Mouse (Mus musculus): ENCODE measurements at regions not wholly inside any gene's neighbourhood (a gene's known extent, or its start where the extent isn't known, plus 50 kb on each side); places are given as distances from the start of the nearest gene placed in this dataset.
"Not testable (repeated sequence)": the region's sequence is repeated elsewhere in the genome, so short reads cannot be mapped to it uniquely, and the experiment has no call there.

- H3K4me2 ChIP-seq (ENCODE audit: low read depth, low read length); H3K27me3 ChIP-seq (ENCODE audit: control insufficient read depth, insufficient read depth, low read depth, low read length); H3K36me3 ChIP-seq (ENCODE audit: control insufficient read depth, insufficient read depth); ATAC-seq (ENCODE audit: low read depth); H3K27ac ChIP-seq (ENCODE audit: low read length); H3K9me3 ChIP-seq (replicated peaks; ENCODE audit: control insufficient read depth, low read length); H3K9ac ChIP-seq (ENCODE audit: low read depth, low read length); H3K4me1 ChIP-seq (ENCODE audit: control insufficient read depth, low read depth, low read length); H3K4me3 ChIP-seq (ENCODE audit: low read depth, low read length): not testable (repeated sequence)
- WGBS (ENCODE audit: insufficient replicate concordance), result 29% methylated on average over 8 of the region's 9 CpGs
Measured at GRCm38 (mm10) chr5:100271975-100272374, 112.4 kb upstream of the Tmem150c start.

GRCm38 (mm10) chr5:100270841-100271686, 111.5 kb upstream of the Tmem150c start:
- H3K9ac ChIP-seq (ENCODE audit: low read depth, low read length), result no peak overlapping the region
- H3K4me2 ChIP-seq (ENCODE audit: low read depth, low read length), result no peak overlapping the region
- no peaks in the 10 kb centered on the region for H3K27me3 ChIP-seq (ENCODE audit: control insufficient read depth, insufficient read depth, low read depth, low read length)
- H3K27ac ChIP-seq (ENCODE audit: low read length), result no peak overlapping the region
- 57% methylated on average over 12 of the region's 12 CpGs for WGBS (ENCODE audit: insufficient replicate concordance)
- ATAC-seq (ENCODE audit: low read depth), result no peak
- H3K4me3 ChIP-seq (ENCODE audit: low read depth, low read length), result no peak overlapping the region
- H3K9me3 ChIP-seq (replicated peaks; ENCODE audit: control insufficient read depth, low read length), result no peaks in the 10 kb centered on the region; the same call in none of the 2 replicates
- no peaks in the 10 kb centered on the region for H3K36me3 ChIP-seq (ENCODE audit: control insufficient read depth, insufficient read depth)
- no peaks in the 10 kb centered on the region for H3K4me1 ChIP-seq (ENCODE audit: control insufficient read depth, low read depth, low read length)

GRCm38 (mm10) chr5:100268111-100268878, 108.7 kb upstream of the Tmem150c start:
- no peak for ATAC-seq (ENCODE audit: low read depth)
- Histone ChIP-seq H3K27ac (ENCODE audit: low read length) (no peak overlapping the region), H3K4me3 (ENCODE audit: low read depth, low read length) (no peak overlapping the region), H3K36me3 (ENCODE audit: control insufficient read depth, insufficient read depth) (no peaks in the 10 kb centered on the region), H3K27me3 (ENCODE audit: control insufficient read depth, insufficient read depth, low read depth, low read length) (no peaks in the 10 kb centered on the region), H3K9ac (ENCODE audit: low read depth, low read length) (no peak overlapping the region), H3K9me3 (replicated peaks; ENCODE audit: control insufficient read depth, low read length) (no peaks in the 10 kb centered on the region; the same call in none of the 2 replicates), H3K4me1 (ENCODE audit: control insufficient read depth, low read depth, low read length) (no peaks in the 10 kb centered on the region), H3K4me2 (ENCODE audit: low read depth, low read length) (no peak overlapping the region)
- WGBS (ENCODE audit: insufficient replicate concordance), result 63% methylated on average over 8 of the region's 8 CpGs

GRCm38 (mm10) chr5:100266671-100267510, 107.3 kb upstream of the Tmem150c start:
- Histone ChIP-seq H3K4me3 (ENCODE audit: low read depth, low read length) (no peak overlapping the region), H3K27me3 (ENCODE audit: control insufficient read depth, insufficient read depth, low read depth, low read length) (no peaks in the 10 kb centered on the region), H3K9ac (ENCODE audit: low read depth, low read length) (no peak overlapping the region), H3K27ac (ENCODE audit: low read length) (no peak overlapping the region), H3K36me3 (ENCODE audit: control insufficient read depth, insufficient read depth) (no peaks in the 10 kb centered on the region), H3K9me3 (replicated peaks; ENCODE audit: control insufficient read depth, low read length) (no peaks in the 10 kb centered on the region; the same call in 1 of the 2 replicates), H3K4me1 (ENCODE audit: control insufficient read depth, low read depth, low read length) (no peaks in the 10 kb centered on the region), H3K4me2 (ENCODE audit: low read depth, low read length) (no peak overlapping the region)
- ATAC-seq (ENCODE audit: low read depth), result no peak
- 60% methylated on average over 17 of the region's 17 CpGs for WGBS (ENCODE audit: insufficient replicate concordance)

GRCm38 (mm10) chr5:100259803-100260693, 100.4 kb upstream of the Tmem150c start:
- Histone ChIP-seq H3K27ac (ENCODE audit: low read length) (no peak overlapping the region), H3K9ac (ENCODE audit: low read depth, low read length) (no peak overlapping the region), H3K4me3 (ENCODE audit: low read depth, low read length) (no peak overlapping the region), H3K9me3 (replicated peaks; ENCODE audit: control insufficient read depth, low read length) (no peaks in the 10 kb centered on the region), H3K4me1 (ENCODE audit: control insufficient read depth, low read depth, low read length) (no peaks in the 10 kb centered on the region), H3K36me3 (ENCODE audit: control insufficient read depth, insufficient read depth) (no peaks in the 10 kb centered on the region), H3K4me2 (ENCODE audit: low read depth, low read length) (no peak overlapping the region), H3K27me3 (ENCODE audit: control insufficient read depth, insufficient read depth, low read depth, low read length) (no peaks in the 10 kb centered on the region)
- WGBS (ENCODE audit: insufficient replicate concordance), result 49% methylated on average over 8 of the region's 8 CpGs
- ATAC-seq (ENCODE audit: low read depth), result no peak

- H3K9ac ChIP-seq (ENCODE audit: low read depth, low read length), result no peak overlapping the region
- no peak for ATAC-seq (ENCODE audit: low read depth)
- H3K27me3 ChIP-seq (ENCODE audit: control insufficient read depth, insufficient read depth, low read depth, low read length), result no peaks in the 10 kb centered on the region
- H3K4me3 ChIP-seq (ENCODE audit: low read depth, low read length), result no peak overlapping the region
- H3K9me3 ChIP-seq (replicated peaks; ENCODE audit: control insufficient read depth, low read length), result no peaks in the 10 kb centered on the region
- no peak overlapping the region for H3K27ac ChIP-seq (ENCODE audit: low read length)
- no peaks in the 10 kb centered on the region for H3K36me3 ChIP-seq (ENCODE audit: control insufficient read depth, insufficient read depth)
- no peak overlapping the region for H3K4me2 ChIP-seq (ENCODE audit: low read depth, low read length)
- no peaks in the 10 kb centered on the region for H3K4me1 ChIP-seq (ENCODE audit: control insufficient read depth, low read depth, low read length)
- 62% methylated on average over 12 of the region's 12 CpGs for WGBS (ENCODE audit: insufficient replicate concordance)
Measured at GRCm38 (mm10) chr5:100258952-100259710, 99.5 kb upstream of the Tmem150c start.

- 72% methylated on average over 9 of the region's 9 CpGs for WGBS (ENCODE audit: insufficient replicate concordance)
- Histone ChIP-seq H3K4me2 (ENCODE audit: low read depth, low read length) (no peak overlapping the region), H3K4me3 (ENCODE audit: low read depth, low read length) (no peak overlapping the region), H3K27ac (ENCODE audit: low read length) (no peak overlapping the region), H3K9ac (ENCODE audit: low read depth, low read length) (no peak overlapping the region), H3K27me3 (ENCODE audit: control insufficient read depth, insufficient read depth, low read depth, low read length) (no peaks in the 10 kb centered on the region), H3K9me3 (replicated peaks; ENCODE audit: control insufficient read depth, low read length) (no peaks in the 10 kb centered on the region), H3K36me3 (ENCODE audit: control insufficient read depth, insufficient read depth) (no peaks in the 10 kb centered on the region), H3K4me1 (ENCODE audit: control insufficient read depth, low read depth, low read length) (no peaks in the 10 kb centered on the region)
- ATAC-seq (ENCODE audit: low read depth), result no peak
Measured at GRCm38 (mm10) chr5:100255276-100255675, 95.7 kb upstream of the Tmem150c start.

Measured in liver, embryonic 16.5 days (tissue).